Mouse (Mus musculus): Measurements from ENCODE around the gene Zfp704.

- TF ChIP-seq CTCF (IDR thresholded peaks at IDR 0.05; ENCODE audit: control insufficient read depth, insufficient read depth, insufficient read length) = no peak
- TF ChIP-seq MAX (IDR thresholded peaks at IDR 0.05) = no peak
- TF ChIP-seq MYOD1 (IDR thresholded peaks at IDR 0.05; ENCODE audit: control insufficient read depth, insufficient read length, low read depth) = no peak
- no peak for TF ChIP-seq MYOG (IDR thresholded peaks at IDR 0.05; ENCODE audit: control insufficient read depth, extremely low read depth, insufficient read length)
- TF ChIP-seq CEBPB (IDR thresholded peaks at IDR 0.05; ENCODE audit: low read depth) = no peak
- TF ChIP-seq FOSL1 (IDR thresholded peaks at IDR 0.05; ENCODE audit: insufficient read depth, low read length, poor library complexity, severe bottlenecking) = no peak
Measured at GRCm38 (mm10) chr3:9543916-9544315, 66.0 kb downstream of the Zfp704 start.

Measured in C2C12 (cell line).